Mouse (Mus musculus) forebrain, embryonic 14.5 days (tissue): ENCODE results near the gene 1500009C09Rik. TPM values are rescaled to one million over a fixed set of nuclear protein-coding genes. Genes with fewer than 3 reads are reported as not detected.
A peak's percentile ranks its signal among the peaks of the same experiment; 100 is the strongest.

Experiments
- ATAC-seq: fragments of 200-750 bp; cut with Nextera tagmentation; 2 replicates; pipeline ENCODE4 v1.8.0; 2017; ENCODE audit warnings: mild to moderate bottlenecking, moderate library complexity
- DNase-seq: peaks from one replicate; pipeline ENCODE4 v3.0.0-alpha.2; 2015; ENCODE audit warnings: low spot score
- H3K27ac ChIP-seq: fragments of 300-500 bp; sonication (generic); 2 replicates; pipeline ENCODE4 v1.5.1; 2014; ENCODE audit warnings: low read depth, mild to moderate bottlenecking, control low read depth, low read length, moderate library complexity
- H3K27me3 ChIP-seq: fragments of 300-500 bp; sonication (generic); replicated peaks from 2 replicates; pipeline ENCODE4 v1.6.1; 2014; ENCODE audit warnings: low read length, control low read depth, mixed read lengths; ENCODE audit not compliant: control insufficient read depth, insufficient read depth
- H3K36me3 ChIP-seq: fragments of 300-500 bp; sonication (generic); 2 replicates; pipeline ENCODE4 v1.6.1; 2014; ENCODE audit warnings: low read length, control low read depth; ENCODE audit not compliant: control insufficient read depth, insufficient read depth
- H3K4me1 ChIP-seq: fragments of 300-500 bp; sonication (generic); 2 replicates; pipeline ENCODE4 v1.6.1; 2014; ENCODE audit warnings: antibody characterized with exemption, low read length, control low read depth; ENCODE audit not compliant: control insufficient read depth, insufficient read depth
- H3K4me2 ChIP-seq: fragments of 300-500 bp; sonication (generic); 2 replicates; pipeline ENCODE4 v1.6.1; 2014; ENCODE audit warnings: mild to moderate bottlenecking, control low read depth, low read length
- H3K4me3 ChIP-seq: fragments of 300-500 bp; sonication (generic); 2 replicates; pipeline ENCODE4 v1.5.1; 2014; ENCODE audit warnings: low read depth, low read length, control low read depth
- H3K9ac ChIP-seq: fragments of 300-500 bp; sonication (generic); 2 replicates; pipeline ENCODE4 v1.6.1; 2014; ENCODE audit warnings: mild to moderate bottlenecking, low read length, control low read depth, moderate library complexity
- H3K9me3 ChIP-seq: fragments of 300-500 bp; sonication (generic); replicated peaks from 2 replicates; pipeline ENCODE4 v1.6.1; 2016; ENCODE audit warnings: low read length, control low read depth, mixed read lengths; ENCODE audit not compliant: control insufficient read depth
- WGBS: fragments of 180-500 bp; shearing (Covaris S2); extraction: QIAGEN DNeasy Blood & Tissue Kit; methylation state at CpG from one replicate; pipeline ENCODE4 v1.1.7; 2014; 5-methylcytosine and 5-hydroxymethylcytosine counted together
- polyA plus RNA-seq: library from polyadenylated mRNA; unstranded; fragments of >200 nt; fragmentation: Nextera tagmentation; extraction: Ambion mirVana; gene quantifications from 2 replicates; pipeline ENCODE4 v1.2.1, GENCODE M21; 2014

Gene 1500009C09Rik
- polyA plus RNA-seq, 1 experiment from 2014 or later: 13.2 TPM

DNA sequence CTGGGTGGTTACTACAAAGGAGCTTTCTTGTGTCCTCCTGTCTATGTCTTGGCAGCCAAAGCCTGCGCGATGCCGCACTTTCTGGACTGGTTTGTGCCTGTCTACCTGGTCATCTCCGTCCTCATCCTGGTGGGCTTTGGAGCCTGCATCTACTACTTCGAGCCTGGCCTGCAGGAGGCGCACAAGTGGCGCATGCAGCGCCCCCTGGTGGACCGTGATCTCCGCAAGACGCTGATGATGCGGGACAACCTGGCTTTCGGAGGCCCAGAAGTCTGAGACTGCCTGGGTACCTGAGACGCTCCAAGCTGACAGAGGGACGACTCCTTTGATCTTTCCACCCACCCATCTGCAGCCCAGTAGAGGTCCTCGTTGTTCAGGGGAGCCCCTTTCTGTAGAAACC, 7.3 kb downstream of the 1500009C09Rik start:
- no peaks in the 10 kb centered on the region for H3K9me3 ChIP-seq
- no peak overlapping the region for H3K4me3 ChIP-seq
- DNase-seq: peak; percentile 60
- no peaks in the 10 kb centered on the region for H3K36me3 ChIP-seq
- no peak overlapping the region for H3K27ac ChIP-seq
- no peaks in the 10 kb centered on the region for H3K27me3 ChIP-seq
- no peak for ATAC-seq
- H3K4me2 ChIP-seq: no peak overlapping the region
- H3K4me1 ChIP-seq: peaks cover 15% of the 10 kb centered on the region
- H3K9ac ChIP-seq: no peak overlapping the region
- 16% methylated on average over 16 of the region's 16 CpGs for WGBS

DNA sequence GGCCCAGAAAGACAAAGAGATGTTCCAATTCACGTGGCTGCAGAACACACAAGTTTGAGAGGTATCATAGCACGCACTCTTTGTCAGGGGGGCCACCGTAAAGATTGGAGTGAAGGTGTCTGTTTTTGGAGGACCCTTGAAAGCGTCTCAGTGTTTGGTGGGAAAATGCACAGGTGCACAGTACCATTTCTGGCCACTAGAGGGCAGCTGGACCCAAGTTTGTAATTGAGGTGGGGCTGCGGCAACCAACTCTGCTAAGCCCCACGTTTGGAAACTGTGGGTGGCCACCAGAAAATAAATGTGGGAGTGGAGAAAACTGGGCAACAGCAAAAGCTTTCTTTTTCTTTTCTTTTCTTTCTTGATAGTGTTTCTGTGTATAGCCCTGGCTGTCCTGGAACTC, 14.2 kb downstream of the 1500009C09Rik start:
- H3K4me3 ChIP-seq: no peak overlapping the region
- H3K36me3 ChIP-seq: no peaks in the 10 kb centered on the region
- H3K27me3 ChIP-seq: no peaks in the 10 kb centered on the region
- peaks cover 9% of the 10 kb centered on the region for H3K4me1 ChIP-seq
- DNase-seq (peak; percentile 80), ATAC-seq (peak; percentile 35)
- H3K9me3 ChIP-seq: no peaks in the 10 kb centered on the region
- no peak overlapping the region for H3K27ac ChIP-seq
- H3K9ac ChIP-seq: no peak overlapping the region
- H3K4me2 ChIP-seq: no peak overlapping the region
- 7% methylated on average over 6 of the region's 6 CpGs for WGBS

DNA sequence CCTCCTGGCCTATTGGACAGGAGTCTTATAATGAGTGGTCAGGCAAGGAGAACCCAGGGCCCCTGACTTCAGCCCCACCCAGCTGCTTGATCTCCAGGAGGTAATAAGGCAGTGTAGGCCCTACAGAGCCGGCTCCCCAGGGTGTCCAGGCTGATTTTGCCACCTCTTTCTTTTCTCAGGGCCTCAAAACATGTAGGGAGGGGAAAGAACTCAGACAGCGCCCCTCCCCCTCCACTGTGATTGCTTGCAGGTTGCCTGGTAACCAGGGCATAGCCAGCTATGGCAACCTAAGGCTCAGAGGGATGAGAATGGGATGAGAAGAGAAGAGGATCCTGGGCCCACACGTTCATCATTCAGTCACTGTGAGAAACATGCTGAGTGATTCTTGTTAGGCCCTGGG, 16.0 kb downstream of the 1500009C09Rik start:
- ATAC-seq: peak; percentile 30; the same call in 1 of the 2 replicates
- peak; percentile 72 for DNase-seq
- Histone ChIP-seq H3K9me3 (no peaks in the 10 kb centered on the region), H3K4me3 (no peak overlapping the region), H3K4me1 (peaks cover 11% of the 10 kb centered on the region), H3K36me3 (no peaks in the 10 kb centered on the region), H3K9ac (no peak overlapping the region), H3K4me2 (no peak overlapping the region), H3K27ac (peak overlapping the region; percentile 56; the same call in 1 of the 2 replicates), H3K27me3 (no peaks in the 10 kb centered on the region; the same call in 1 of the 2 replicates)
- 15% methylated on average over 3 of the region's 3 CpGs for WGBS

DNA sequence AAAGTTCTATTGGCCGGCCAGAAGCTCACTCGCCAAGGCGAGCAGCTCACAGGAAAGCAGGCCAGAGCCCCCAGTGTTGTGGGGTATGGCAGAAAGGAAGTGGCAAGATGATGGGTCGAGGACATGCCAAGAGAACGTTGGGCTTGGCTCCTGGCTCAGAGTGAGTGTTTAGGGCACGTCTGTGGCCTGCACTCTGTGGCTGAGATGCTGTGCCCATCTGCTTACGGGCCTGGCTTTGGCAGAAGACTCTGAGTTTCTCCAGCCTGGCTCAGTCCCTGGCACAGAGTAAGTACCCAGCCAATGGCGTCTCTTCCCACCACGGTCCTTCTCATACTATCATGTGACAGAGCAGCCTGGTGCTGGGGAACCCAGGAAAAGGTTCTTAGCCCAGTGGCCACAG, 16.6 kb downstream of the 1500009C09Rik start:
- no peaks in the 10 kb centered on the region; the same call in 1 of the 2 replicates for H3K27me3 ChIP-seq
- H3K27ac ChIP-seq: peak overlapping the region; percentile 30; the same call in 1 of the 2 replicates
- H3K9ac ChIP-seq: no peak overlapping the region
- no peak overlapping the region for H3K4me3 ChIP-seq
- H3K4me2 ChIP-seq: no peak overlapping the region
- H3K4me1 ChIP-seq: peaks cover 11% of the 10 kb centered on the region
- H3K36me3 ChIP-seq: no peaks in the 10 kb centered on the region
- WGBS: 81% methylated on average over 9 of the region's 9 CpGs
- ATAC-seq (no peak), DNase-seq (no peak)
- H3K9me3 ChIP-seq: no peaks in the 10 kb centered on the region

DNA sequence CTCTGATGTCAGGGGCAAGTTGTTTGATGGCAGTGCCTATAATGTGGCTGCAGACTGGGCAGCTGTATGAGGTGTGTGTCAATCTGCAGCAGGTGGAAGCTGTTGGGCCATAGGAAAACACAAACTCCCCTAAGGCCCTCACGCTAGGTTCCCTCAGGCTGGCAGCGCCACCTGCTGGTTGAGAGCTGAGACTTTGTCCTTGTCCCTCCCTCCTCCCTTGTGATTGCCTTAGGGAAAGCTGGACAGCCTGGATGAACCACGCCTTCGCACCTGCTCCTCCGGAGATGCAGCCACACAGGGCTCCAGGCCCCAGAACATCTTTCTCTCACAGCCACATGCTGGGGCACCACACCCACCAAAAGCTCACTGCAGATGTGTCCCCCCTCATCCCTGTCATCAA, 19.0 kb downstream of the 1500009C09Rik start:
- Histone ChIP-seq H3K4me2 (no peak overlapping the region), H3K27me3 (no peaks in the 10 kb centered on the region; the same call in 1 of the 2 replicates), H3K36me3 (no peaks in the 10 kb centered on the region), H3K27ac (no peak overlapping the region), H3K4me3 (no peak overlapping the region), H3K9me3 (no peaks in the 10 kb centered on the region), H3K4me1 (peaks cover 20% of the 10 kb centered on the region), H3K9ac (no peak overlapping the region; the same call in 1 of the 2 replicates)
- DNase-seq (peak; percentile 91), ATAC-seq (peak; percentile 30; the same call in 1 of the 2 replicates)
- WGBS: 1% methylated on average over 5 of the region's 5 CpGs

DNA sequence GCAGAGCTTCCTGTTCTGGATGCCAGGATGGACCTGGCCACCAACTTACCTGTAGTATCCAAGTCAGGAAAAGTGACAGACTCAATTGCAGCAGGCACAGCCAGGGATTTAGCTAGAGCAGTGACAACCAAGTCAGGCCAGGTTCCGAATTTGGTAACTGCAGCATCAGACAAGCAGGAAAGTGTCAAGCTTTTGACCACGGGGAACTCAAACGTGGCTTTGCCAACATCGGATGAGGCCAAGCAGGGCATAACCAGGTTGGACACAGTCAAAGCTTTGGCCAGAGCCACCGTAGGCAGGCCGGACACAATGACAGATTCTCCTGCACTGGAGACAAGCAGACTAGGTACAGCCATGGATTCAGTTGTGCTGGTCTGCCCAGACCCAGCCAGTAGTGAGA, 20.1 kb downstream of the 1500009C09Rik start:
- DNase-seq (no peak), ATAC-seq (no peak)
- Histone ChIP-seq H3K9ac (no peak overlapping the region), H3K36me3 (peaks cover under 1% of the 10 kb centered on the region; the same call in 1 of the 2 replicates), H3K27me3 (no peaks in the 10 kb centered on the region; the same call in 1 of the 2 replicates), H3K4me2 (no peak overlapping the region), H3K9me3 (no peaks in the 10 kb centered on the region), H3K4me1 (peaks cover 31% of the 10 kb centered on the region), H3K4me3 (no peak overlapping the region), H3K27ac (no peak overlapping the region)
- WGBS: 91% methylated on average over 6 of the region's 6 CpGs

DNA sequence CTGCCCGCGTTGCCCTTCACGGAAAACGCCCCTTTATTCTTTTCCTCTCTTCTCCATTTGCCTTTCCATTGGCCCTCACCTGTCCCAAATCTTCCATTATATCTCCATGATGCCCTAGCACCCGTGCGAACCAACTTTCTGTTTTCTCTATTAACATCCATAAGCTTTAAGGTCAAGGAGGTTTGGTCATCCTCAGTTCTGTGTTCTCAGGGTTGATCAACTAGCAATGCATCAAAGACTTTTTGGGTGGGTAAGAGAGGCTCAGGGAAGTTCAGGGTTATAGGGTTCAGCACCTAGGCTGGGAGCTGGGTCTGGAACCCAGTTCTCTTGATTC, 22.4 kb downstream of the 1500009C09Rik start, which contains the start of gene Sept3:
Sept3 (plus strand) TSS at position 301 of the 334 bp plus-strand sequence.
- Histone ChIP-seq H3K36me3 (peaks cover 13% of the 10 kb centered on the region), H3K4me3 (peak within 1 kb of the TSS; percentile 85), H3K9ac (peak within 1 kb of the TSS; percentile 98), H3K27me3 (no peaks in the 10 kb centered on the region; the same call in 1 of the 2 replicates), H3K4me2 (peak within 1 kb of the TSS; percentile 86), H3K9me3 (no peaks in the 10 kb centered on the region), H3K4me1 (peaks cover 32% of the 10 kb centered on the region), H3K27ac (peak within 1 kb of the TSS; percentile 96)
- 22% methylated on average over 6 of the region's 6 CpGs for WGBS
- ATAC-seq: no peak
- DNase-seq: no peak

DNA sequence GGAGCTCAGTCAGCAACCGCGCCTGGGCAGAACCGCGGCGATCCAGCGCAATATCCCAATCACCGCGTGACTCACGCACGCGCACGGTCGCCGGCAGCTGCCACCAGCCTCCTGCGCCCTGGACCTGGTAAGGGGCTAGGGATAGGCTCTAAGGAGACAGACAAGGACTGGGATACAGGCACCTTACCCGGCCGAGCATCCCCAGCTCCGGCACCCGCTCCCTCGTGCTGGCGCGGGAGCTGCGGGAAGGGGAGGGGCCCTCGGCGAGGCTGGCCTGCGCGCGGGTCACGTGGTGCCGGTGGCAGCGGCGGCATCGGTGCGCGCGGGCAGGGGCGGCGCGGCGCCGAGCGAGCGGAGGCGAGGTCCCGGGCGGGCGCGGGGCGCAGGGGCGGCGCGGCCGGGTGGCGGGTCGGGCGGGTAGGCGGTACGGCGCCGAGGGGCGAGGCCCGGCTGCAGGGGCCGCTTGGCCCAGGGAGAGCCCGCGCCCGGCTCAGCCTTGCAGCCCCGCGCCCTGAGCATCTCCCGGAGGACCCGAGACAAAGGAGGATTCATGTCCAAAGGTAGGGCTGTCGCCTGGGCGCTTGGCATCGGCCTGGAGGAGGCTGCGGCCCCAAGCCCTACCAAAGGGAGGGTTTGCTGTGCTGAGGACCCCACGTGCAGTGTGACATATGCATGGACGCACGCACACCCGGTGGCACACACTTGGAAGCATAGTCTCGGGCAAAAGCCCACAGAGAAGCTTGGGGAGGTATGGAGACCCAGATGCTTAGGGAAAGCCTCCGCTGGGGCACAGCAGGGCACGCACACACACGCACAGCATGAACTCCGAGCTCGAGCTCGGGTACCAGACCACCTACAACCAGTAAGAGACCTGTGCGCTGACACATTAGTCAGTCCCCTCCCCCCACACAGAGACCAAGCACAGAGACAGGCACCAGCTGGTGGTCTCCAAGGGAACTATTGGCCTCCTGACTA, 23.0 kb downstream of the 1500009C09Rik start:
- peak overlapping the region; percentile 86 for H3K4me2 ChIP-seq
- H3K4me1 ChIP-seq: peaks cover 32% of the 10 kb centered on the region
- no peaks in the 10 kb centered on the region; the same call in 1 of the 2 replicates for H3K27me3 ChIP-seq
- under 1% methylated on average over 60 of the region's 86 CpGs for WGBS
- ATAC-seq (peak; percentile 75), DNase-seq (peak; percentile 89)
- peak overlapping the region; percentile 85 for H3K4me3 ChIP-seq
- H3K27ac ChIP-seq: peak overlapping the region; percentile 96
- H3K9ac ChIP-seq: peak overlapping the region; percentile 98
- no peaks in the 10 kb centered on the region for H3K9me3 ChIP-seq
- H3K36me3 ChIP-seq: peaks cover 19% of the 10 kb centered on the region
